Mouse (Mus musculus) bone marrow macrophage, adult 2 months (primary cell): Measurements from ENCODE around the gene Pip4k2a.

Experiments used
- CTCF ChIP-seq: IDR thresholded peaks from 2 replicates; pipeline ENCODE4 v1.5.1; 2012; ENCODE audit warnings: low read depth, mild to moderate bottlenecking, low read length, moderate library complexity
- POLR2A ChIP-seq: IDR thresholded peaks from 2 replicates; pipeline ENCODE4 v1.6.1; 2012; ENCODE audit warnings: mild to moderate bottlenecking, low read depth, low read length, borderline replicate concordance

DNA sequence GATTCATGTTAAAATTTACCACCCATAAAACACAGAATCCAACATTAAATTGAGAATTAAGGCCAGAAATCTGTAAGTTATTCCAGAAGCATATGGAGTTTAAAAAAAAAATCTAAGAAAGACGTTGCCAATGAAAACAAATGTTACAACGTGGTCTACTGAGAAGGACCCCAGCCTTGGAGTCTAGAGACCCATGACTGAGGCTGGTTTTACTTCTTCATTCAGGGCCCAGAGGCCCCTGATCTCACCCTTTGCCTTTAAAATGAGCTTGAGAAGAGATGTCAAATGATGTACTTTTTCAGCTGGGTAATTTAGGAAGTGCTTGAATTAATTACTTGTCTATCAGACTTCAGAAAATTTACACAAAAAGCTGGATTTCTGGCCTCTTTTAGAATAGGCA is 83.2 kb downstream of the Pip4k2a start:
- no peak for TF ChIP-seq CTCF
- no peak for TF ChIP-seq POLR2A
